Mouse (Mus musculus) cerebellum, adult (tissue): Measurements from ENCODE around the gene Slc2a9.

ENCODE experiments used
- ATAC-seq: cut with Nextera tagmentation; 2 replicates; pipeline ENCODE4 v1.9.2; 2017; ENCODE audit warnings: mild to moderate bottlenecking, moderate library complexity, mixed read lengths; ENCODE audit not compliant: insufficient number of reproducible peaks, low FRiP score, low TSS enrichment

Gene Slc2a9

DNA sequence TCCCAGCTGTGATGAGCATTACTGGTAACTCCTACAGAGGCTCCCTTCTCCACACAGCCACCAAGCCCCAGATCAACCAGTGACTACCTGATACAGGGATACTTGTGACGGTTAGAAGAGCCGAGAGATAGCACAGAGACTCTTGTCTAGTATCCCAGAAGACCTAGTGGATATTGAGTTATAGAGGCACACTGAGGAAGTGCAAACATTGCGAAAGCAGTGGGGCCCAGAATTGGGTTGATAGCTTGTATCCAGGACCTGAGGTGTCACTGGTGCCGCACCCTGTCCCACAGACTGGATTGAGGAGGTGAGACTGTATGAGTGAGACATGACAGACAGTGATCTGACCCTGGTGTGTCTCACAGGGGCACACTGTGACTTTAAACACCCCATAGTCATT lies at the start of gene Slc2a9:
Gene Slc2a9, minus strand, starts transcription at position 152 of the 400 bp plus-strand sequence.
- no peak for ATAC-seq

DNA sequence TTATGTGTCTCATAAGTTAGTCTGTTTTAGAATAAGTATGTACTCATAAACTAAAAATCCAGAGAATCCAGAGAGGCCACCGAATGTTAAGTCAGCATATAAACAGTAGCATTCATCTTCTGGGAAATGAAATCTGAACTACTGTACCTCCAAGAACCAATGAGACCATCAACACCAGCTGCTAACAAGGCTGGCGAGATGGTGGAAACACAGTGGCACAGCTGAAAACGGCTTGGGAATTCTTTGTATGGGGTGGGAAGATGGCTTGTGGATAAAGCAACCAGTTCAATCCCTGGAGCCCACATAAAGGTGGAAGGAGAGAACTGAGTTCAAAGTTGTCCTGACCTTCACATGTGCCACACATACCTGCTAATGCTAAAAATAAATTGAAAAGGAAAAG lies 49.7 kb upstream of the Slc2a9 start:
- no peak for ATAC-seq

- no peak for ATAC-seq
Observed at GRCm38 (mm10) chr5:38550221-38550768, 47.4 kb upstream of the Slc2a9 start.

- ATAC-seq, result no peak
Observed at GRCm38 (mm10) chr5:38549461-38549909, 46.5 kb upstream of the Slc2a9 start.

DNA sequence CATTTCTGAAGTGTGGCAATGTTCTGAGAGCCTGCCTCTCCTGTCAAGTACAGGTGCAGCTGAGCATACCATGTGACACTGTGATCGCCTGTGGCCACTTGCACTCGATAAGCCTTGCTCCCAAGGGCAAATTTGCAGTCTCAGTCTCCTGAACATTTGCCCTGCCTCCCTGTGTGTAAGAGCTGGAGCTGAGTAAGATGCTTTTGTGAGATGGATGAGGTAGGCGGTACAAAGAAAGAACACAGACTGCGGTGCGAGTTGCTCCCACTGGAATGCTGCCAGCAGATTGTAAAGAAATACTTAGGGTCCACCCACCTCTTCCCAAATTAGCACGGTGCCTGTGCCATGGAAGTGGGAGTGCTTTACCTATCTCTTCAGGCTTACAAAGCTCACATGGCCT lies 44.4 kb upstream of the Slc2a9 start:
- no peak for ATAC-seq

- no peak for ATAC-seq
Observed at GRCm38 (mm10) chr5:38544423-38545415, 41.8 kb upstream of the Slc2a9 start.

DNA sequence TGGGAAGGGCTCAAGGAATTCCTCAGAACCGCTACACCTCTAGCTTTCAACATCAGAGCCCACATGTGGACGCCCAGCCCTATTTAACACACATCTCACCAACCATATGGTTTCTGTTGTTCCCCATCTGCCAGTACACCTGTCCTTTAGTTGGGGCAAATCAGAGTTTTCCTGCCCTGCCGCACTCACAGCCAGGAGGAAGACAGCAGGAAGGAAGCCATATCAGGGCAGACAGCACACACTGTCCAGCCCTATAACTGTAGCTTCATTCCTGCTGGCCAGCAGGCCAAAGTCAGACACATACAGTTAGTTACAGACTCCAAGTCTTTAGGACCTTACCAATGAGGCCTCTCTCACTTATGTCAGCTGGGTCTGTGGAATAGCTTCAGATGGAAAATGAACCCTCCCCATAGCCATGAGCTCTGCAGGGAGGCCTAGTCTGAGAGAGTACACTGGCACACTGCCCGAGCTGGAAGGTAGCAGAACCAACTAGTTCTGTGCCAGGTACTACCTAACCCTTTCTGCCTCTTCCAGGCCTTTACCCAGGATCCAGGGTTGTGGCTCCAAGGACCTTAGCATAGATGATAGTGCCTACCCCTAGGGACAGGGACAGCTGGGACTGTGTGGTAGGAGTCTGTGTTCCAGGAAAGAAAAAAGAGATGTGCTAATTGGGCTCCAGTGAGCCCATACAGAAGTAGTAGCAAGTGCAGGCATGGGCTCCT lies 40.7 kb upstream of the Slc2a9 start:
- peak; percentile 69 for ATAC-seq

GRCm38 (mm10) chr5:38541728-38542127 lies 38.8 kb upstream of the Slc2a9 start:
- no peak for ATAC-seq

DNA sequence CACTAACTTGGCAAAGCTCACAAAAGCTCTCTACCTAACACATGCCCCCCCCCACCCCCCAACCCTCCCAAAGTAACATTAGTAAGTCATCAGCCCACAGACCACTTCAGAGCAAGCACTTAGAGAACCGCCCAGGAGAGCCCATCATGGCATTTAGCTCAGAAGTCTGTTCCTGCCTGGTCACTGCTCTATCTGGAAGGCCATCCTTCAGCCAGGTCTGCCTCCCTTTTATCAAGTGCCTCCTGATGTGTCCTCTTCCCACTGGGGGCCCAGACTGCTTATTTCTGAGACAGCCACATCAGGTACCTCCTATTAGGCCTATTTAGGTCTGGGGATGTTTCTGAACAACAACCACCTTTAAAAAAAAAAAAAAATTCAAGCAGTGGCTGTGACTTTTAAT lies 38.0 kb upstream of the Slc2a9 start:
- no peak for ATAC-seq

GRCm38 (mm10) chr5:38538508-38538907 lies 35.6 kb upstream of the Slc2a9 start:
- ATAC-seq, result no peak

DNA sequence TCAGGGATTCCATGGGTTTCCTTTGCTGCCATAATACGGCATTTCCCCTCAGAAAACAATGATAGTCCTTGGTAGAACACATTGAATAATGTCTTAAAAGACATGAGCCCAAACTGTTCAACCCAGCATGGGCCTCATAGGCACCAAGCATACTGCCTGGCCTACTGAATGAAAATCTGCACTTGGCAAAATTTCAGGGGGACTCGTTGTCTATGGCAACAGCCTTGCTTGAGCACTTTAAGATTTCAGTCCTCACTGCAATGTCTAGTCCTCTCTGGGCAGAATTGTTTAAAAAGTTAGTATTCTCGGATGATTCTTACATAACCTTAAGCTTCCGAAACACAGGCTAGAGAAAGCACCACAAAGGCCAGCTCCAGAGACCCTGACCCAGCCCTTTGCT lies 34.9 kb upstream of the Slc2a9 start:
- ATAC-seq, result no peak

- no peak for ATAC-seq
Observed at GRCm38 (mm10) chr5:38536822-38537221, 33.9 kb upstream of the Slc2a9 start.

DNA sequence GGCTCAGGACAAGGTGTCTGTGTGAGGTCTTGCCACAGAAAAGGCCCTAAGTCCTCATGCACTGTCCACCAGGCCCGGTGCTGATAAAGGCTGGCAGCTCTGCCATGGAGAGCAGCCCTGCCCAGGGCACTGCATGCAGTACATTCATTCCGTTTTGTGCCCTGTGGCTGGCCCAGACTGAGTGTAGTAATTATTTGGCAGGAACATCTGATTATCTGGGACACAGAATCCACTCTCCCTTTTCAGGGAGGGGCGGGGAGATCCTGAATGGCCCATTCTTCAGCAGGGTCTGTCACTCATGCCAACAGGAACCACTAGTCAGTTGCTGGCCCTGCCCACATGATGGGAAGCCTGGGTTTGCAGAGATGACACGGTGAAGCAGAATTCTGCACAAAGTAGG lies 29.1 kb upstream of the Slc2a9 start:
- peak; percentile 91 for ATAC-seq

- ATAC-seq, result no peak
Observed at GRCm38 (mm10) chr5:38529724-38530428, 26.9 kb upstream of the Slc2a9 start.

DNA sequence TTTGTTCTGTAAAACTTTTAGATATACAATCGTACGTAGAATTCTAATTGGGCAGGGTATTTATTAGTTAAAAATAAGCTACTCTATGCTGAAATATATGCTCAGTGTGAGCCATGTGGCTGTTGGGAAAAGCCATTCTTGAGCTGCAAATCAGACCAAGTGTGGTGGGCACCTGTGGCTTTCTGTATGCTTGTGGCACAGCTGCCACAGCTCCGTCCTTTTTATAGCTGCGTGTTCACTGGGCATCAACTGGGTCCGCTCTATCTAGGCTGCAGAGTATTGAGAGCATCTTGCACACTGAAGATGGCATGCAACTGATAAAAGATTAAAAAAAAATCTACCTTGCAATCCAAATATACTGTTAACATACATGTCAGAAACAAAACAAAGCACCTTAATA lies 20.0 kb upstream of the Slc2a9 start:
- no peak for ATAC-seq

DNA sequence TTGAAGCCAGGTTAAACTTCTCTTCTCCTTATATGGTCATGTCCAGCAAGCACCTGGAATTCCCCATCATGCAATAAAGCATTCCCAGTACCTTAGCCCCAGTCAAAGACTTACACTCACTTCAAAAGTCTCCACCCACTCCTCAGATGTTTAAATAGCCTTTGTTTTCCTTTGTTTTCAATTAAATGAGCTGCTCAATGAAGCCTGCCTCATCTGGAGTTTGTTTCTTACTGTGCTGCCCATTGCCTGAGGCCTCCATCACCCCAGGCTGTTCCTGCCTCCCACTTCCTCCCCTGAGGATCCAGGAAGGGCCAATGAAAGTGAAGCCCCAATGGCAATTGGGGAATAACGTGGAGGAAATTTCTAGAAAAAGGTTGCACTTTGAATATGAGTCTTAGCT lies 17.9 kb upstream of the Slc2a9 start:
- no peak for ATAC-seq

DNA sequence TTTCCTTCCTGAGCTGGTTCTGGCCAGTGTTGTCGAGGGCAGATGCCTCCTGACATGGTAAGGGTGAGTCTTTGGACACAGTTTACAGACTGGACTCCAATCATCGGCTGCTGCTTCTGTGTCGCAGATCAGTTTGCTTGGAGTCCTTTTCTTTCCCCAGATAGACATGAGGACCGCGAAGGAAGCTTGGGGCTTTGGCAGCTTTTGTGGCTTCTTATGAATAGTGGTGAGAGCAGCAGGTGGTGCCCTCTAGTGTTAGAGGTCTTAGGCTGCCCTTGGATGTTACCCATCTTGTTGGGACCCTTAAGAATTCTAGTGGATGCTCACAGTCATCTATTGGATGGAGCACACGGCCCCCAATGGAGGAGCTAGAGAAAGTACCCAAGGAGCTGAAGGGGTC lies 13.3 kb upstream of the Slc2a9 start:
- 0 out of 2 replicates have a peak, but pooled peaks have one; percentile 10 for ATAC-seq

GRCm38 (mm10) chr5:38512991-38513390 lies 10.0 kb upstream of the Slc2a9 start:
- no peak for ATAC-seq

- no peak for ATAC-seq
Observed at GRCm38 (mm10) chr5:38509568-38509967, 6.6 kb upstream of the Slc2a9 start.

GRCm38 (mm10) chr5:38505435-38505765 lies 2.5 kb upstream of the Slc2a9 start:
- ATAC-seq, result no peak
